Mouse (Mus musculus) liver, embryonic 16.5 days (tissue): ENCODE measurements around the gene Zfp322a. TPM values are rescaled to one million over a fixed set of nuclear protein-coding genes. Genes with fewer than 3 reads are reported as not detected.
A peak's percentile ranks its signal among the peaks of the same experiment; 100 is the strongest.
"Not testable (repeated sequence)": the region's sequence is repeated elsewhere in the genome, so short reads cannot be mapped to it uniquely, and the experiment has no call there.

Experiments
- ATAC-seq: fragments of 200-750 bp; cut with Nextera tagmentation; 2 replicates; pipeline ENCODE4 v1.8.0; 2017; ENCODE audit warnings: low read depth, mild to moderate bottlenecking, moderate number of reproducible peaks, moderate library complexity
- H3K27ac ChIP-seq: fragments of 300-500 bp; sonication (generic); 2 replicates; pipeline ENCODE4 v1.5.1; 2014; ENCODE audit warnings: mild to moderate bottlenecking, low read length
- H3K27me3 ChIP-seq: fragments of 300-500 bp; sonication (generic); 2 replicates; pipeline ENCODE4 v1.6.1; 2014; ENCODE audit warnings: low read depth, low read length, mixed read lengths; ENCODE audit not compliant: control insufficient read depth, insufficient read depth
- H3K36me3 ChIP-seq: fragments of 300-500 bp; sonication (generic); 2 replicates; pipeline ENCODE4 v1.6.1; 2014; ENCODE audit warnings: mild to moderate bottlenecking; ENCODE audit not compliant: control insufficient read depth, insufficient read depth
- H3K4me1 ChIP-seq: fragments of 300-500 bp; sonication (generic); 2 replicates; pipeline ENCODE4 v1.6.1; 2014; ENCODE audit warnings: low read depth, low read length, mixed read lengths; ENCODE audit not compliant: control insufficient read depth
- H3K4me2 ChIP-seq: fragments of 300-500 bp; sonication (generic); 2 replicates; pipeline ENCODE4 v1.6.1; 2014; ENCODE audit warnings: low read depth, low read length, mixed read lengths
- H3K4me3 ChIP-seq: fragments of 300-500 bp; sonication (generic); 2 replicates; pipeline ENCODE4 v1.5.1; 2014; ENCODE audit warnings: low read depth, mild to moderate bottlenecking, low read length
- H3K9ac ChIP-seq: fragments of 300-500 bp; sonication (generic); 2 replicates; pipeline ENCODE4 v1.6.1; 2014; ENCODE audit warnings: low read depth, low read length
- H3K9me3 ChIP-seq: fragments of 300-500 bp; sonication (generic); replicated peaks from 2 replicates; pipeline ENCODE4 v1.6.1; 2016; ENCODE audit warnings: low read length; ENCODE audit not compliant: control insufficient read depth
- WGBS: fragments of 180-500 bp; shearing (Covaris S2); extraction: QIAGEN DNeasy Blood & Tissue Kit; methylation state at CpG from one replicate; pipeline ENCODE4 v1.1.7; 2014; ENCODE audit not compliant: insufficient replicate concordance; 5-methylcytosine and 5-hydroxymethylcytosine counted together
- polyA plus RNA-seq: library from polyadenylated mRNA; unstranded; fragments of >200 nt; fragmentation: Nextera tagmentation; extraction: Ambion mirVana; gene quantifications from 2 replicates; pipeline ENCODE4 v1.2.1, GENCODE M21; 2015

Zfp322a gene
- polyA plus RNA-seq, 1 experiment from 2014 or later = 12.0 TPM

GRCm38 (mm10) chr13:23369421-23369765 lies 385 bp upstream of the Zfp322a start:
- Histone ChIP-seq H3K4me1 (peaks cover 9% of the 10 kb centered on the region), H3K27ac (peak overlapping the region; percentile 88), H3K4me2 (peak overlapping the region; percentile 77), H3K4me3 (peak overlapping the region; percentile 90), H3K36me3 (no peaks in the 10 kb centered on the region; the same call in 1 of the 2 replicates), H3K9me3 (no peaks in the 10 kb centered on the region), H3K9ac (peak overlapping the region; percentile 92), H3K27me3 (no peaks in the 10 kb centered on the region)
- ATAC-seq = peak; percentile 3; the same call in 1 of the 2 replicates
- 0% methylated on average over 10 of the region's 10 CpGs for WGBS

- WGBS = 73% methylated on average over 4 of the region's 4 CpGs
- no peaks in the 10 kb centered on the region for H3K27me3 ChIP-seq
- peaks cover 3% of the 10 kb centered on the region for H3K4me1 ChIP-seq
- H3K36me3 ChIP-seq = peaks cover 15% of the 10 kb centered on the region
- no peak overlapping the region for H3K4me3 ChIP-seq
- H3K9ac ChIP-seq = no peak overlapping the region
- H3K27ac ChIP-seq = no peak overlapping the region
- no peak overlapping the region for H3K4me2 ChIP-seq
- no peak for ATAC-seq
- no peaks in the 10 kb centered on the region for H3K9me3 ChIP-seq
These were observed 7.5 kb downstream of the Zfp322a start for GRCm38 (mm10) chr13:23361536-23361935.

GRCm38 (mm10) chr13:23354541-23354940 lies 14.5 kb downstream of the Zfp322a start:
- ATAC-seq = not testable (repeated sequence)
- H3K36me3 ChIP-seq = peaks cover 15% of the 10 kb centered on the region
- WGBS = 78% methylated on average over 5 of the region's 5 CpGs

GRCm38 (mm10) chr13:23317305-23317889 lies 51.6 kb downstream of the Zfp322a start:
- ATAC-seq = no peak
- no peak overlapping the region for H3K9ac ChIP-seq
- 8% methylated on average over 18 of the region's 18 CpGs for WGBS

More at GRCm38 (mm10) chr13:23354541-23354940, 14.5 kb downstream of the Zfp322a start:
- H3K27ac ChIP-seq, H3K9me3 ChIP-seq, H3K27me3 ChIP-seq, H3K9ac ChIP-seq, H3K4me2 ChIP-seq, H3K4me3 ChIP-seq, H3K4me1 ChIP-seq: not testable (repeated sequence)

GRCm38 (mm10) chr13:23312909-23313669 lies 55.9 kb downstream of the Zfp322a start:
- no peak overlapping the region for H3K27ac ChIP-seq
- no peaks in the 10 kb centered on the region for H3K9me3 ChIP-seq
- H3K4me2 ChIP-seq = peak overlapping the region; percentile 43
- WGBS = 1% methylated on average over 42 of the region's 42 CpGs
- H3K4me1 ChIP-seq = no peaks in the 10 kb centered on the region; the same call in 1 of the 2 replicates
- H3K9ac ChIP-seq = no peak overlapping the region
- H3K36me3 ChIP-seq = no peaks in the 10 kb centered on the region
- peaks cover 56% of the 10 kb centered on the region for H3K27me3 ChIP-seq
- ATAC-seq = no peak
- peak overlapping the region; percentile 30 for H3K4me3 ChIP-seq

More at GRCm38 (mm10) chr13:23317305-23317889, 51.6 kb downstream of the Zfp322a start:
- Histone ChIP-seq H3K9me3 (no peaks in the 10 kb centered on the region), H3K4me2 (peak overlapping the region; percentile 17; the same call in 1 of the 2 replicates), H3K4me3 (peak overlapping the region; percentile 15), H3K4me1 (no peaks in the 10 kb centered on the region), H3K27me3 (peaks cover 25% of the 10 kb centered on the region), H3K27ac (no peak overlapping the region), H3K36me3 (no peaks in the 10 kb centered on the region)

- WGBS = 1% methylated on average over 11 of the region's 11 CpGs
- Histone ChIP-seq H3K9ac (no peak overlapping the region), H3K4me1 (peaks cover 2% of the 10 kb centered on the region; the same call in 1 of the 2 replicates), H3K4me2 (peak overlapping the region; percentile 75), H3K4me3 (peak overlapping the region; percentile 55), H3K36me3 (no peaks in the 10 kb centered on the region), H3K27ac (no peak overlapping the region), H3K9me3 (no peaks in the 10 kb centered on the region), H3K27me3 (peaks cover 65% of the 10 kb centered on the region)
- no peak for ATAC-seq
These were observed 59.0 kb downstream of the Zfp322a start for GRCm38 (mm10) chr13:23310036-23310435.

- WGBS = under 1% methylated on average over 28 of the region's 28 CpGs
- Histone ChIP-seq H3K9ac (0 out of 2 replicates have a peak overlapping the region, but pooled peaks have one; percentile 24), H3K4me3 (peak overlapping the region; percentile 55), H3K27ac (no peak overlapping the region), H3K4me2 (peak overlapping the region; percentile 75), H3K4me1 (peaks cover 2% of the 10 kb centered on the region; the same call in 1 of the 2 replicates), H3K27me3 (peaks cover 65% of the 10 kb centered on the region), H3K36me3 (no peaks in the 10 kb centered on the region), H3K9me3 (no peaks in the 10 kb centered on the region)
- ATAC-seq = no peak
These were observed 59.5 kb downstream of the Zfp322a start for GRCm38 (mm10) chr13:23309495-23310011.

- WGBS = under 1% methylated on average over 18 of the region's 18 CpGs
- H3K4me2 ChIP-seq = peak overlapping the region; percentile 75
- not testable (repeated sequence) for H3K27ac ChIP-seq, H3K4me1 ChIP-seq, H3K9me3 ChIP-seq, H3K36me3 ChIP-seq, H3K9ac ChIP-seq
- peaks cover 59% of the 10 kb centered on the region for H3K27me3 ChIP-seq
- H3K4me3 ChIP-seq = peak overlapping the region; percentile 55
- ATAC-seq = peak; percentile 64; the same call in 1 of the 2 replicates
These were observed 60.2 kb downstream of the Zfp322a start for GRCm38 (mm10) chr13:23308639-23309307.
